Mouse (Mus musculus): ENCODE results near the gene Sirt7. TPM values are rescaled to one million over a fixed set of nuclear protein-coding genes. Genes with fewer than 3 reads are reported as not detected.

Gene Sirt7
- polyA plus RNA-seq, 1 experiment from 2014 or later = 27.3 TPM

- peaks cover 79% of the 10 kb centered on the region for H3K27me3 ChIP-seq (ENCODE audit: control insufficient read depth, insufficient read depth, low read depth, low read length)
- no peaks in the 10 kb centered on the region for H3K9me3 ChIP-seq (replicated peaks; ENCODE audit: control insufficient read depth, low read length)
- H3K4me2 ChIP-seq (ENCODE audit: low read depth, low read length) = peak overlapping the region; percentile 46
- H3K4me1 ChIP-seq (ENCODE audit: control insufficient read depth, low read depth, low read length) = peaks cover 13% of the 10 kb centered on the region
- under 1% methylated on average over 74 of the region's 95 CpGs for WGBS (ENCODE audit: insufficient replicate concordance)
- H3K36me3 ChIP-seq (ENCODE audit: control insufficient read depth, insufficient read depth) = no peaks in the 10 kb centered on the region
- ATAC-seq (ENCODE audit: low read depth) = peak; percentile 28
- peak overlapping the region; percentile 27 for H3K4me3 ChIP-seq (ENCODE audit: low read depth, low read length)
- H3K9ac ChIP-seq (ENCODE audit: low read depth, low read length) = no peak overlapping the region
- H3K27ac ChIP-seq (ENCODE audit: low read length) = no peak overlapping the region
These were observed 35.4 kb upstream of the Sirt7 start for GRCm38 (mm10) chr11:120660301-120661075.

GRCm38 (mm10) chr11:120659509-120660300 lies 34.7 kb upstream of the Sirt7 start:
- no peak overlapping the region for H3K27ac ChIP-seq (ENCODE audit: low read length)
- no peaks in the 10 kb centered on the region for H3K36me3 ChIP-seq (ENCODE audit: control insufficient read depth, insufficient read depth)
- H3K27me3 ChIP-seq (ENCODE audit: control insufficient read depth, insufficient read depth, low read depth, low read length) = peaks cover 72% of the 10 kb centered on the region
- H3K9ac ChIP-seq (ENCODE audit: low read depth, low read length) = no peak overlapping the region
- H3K4me1 ChIP-seq (ENCODE audit: control insufficient read depth, low read depth, low read length) = peaks cover 13% of the 10 kb centered on the region
- ATAC-seq (ENCODE audit: low read depth) = no peak
- H3K4me2 ChIP-seq (ENCODE audit: low read depth, low read length) = peak overlapping the region; percentile 46; the same call in 1 of the 2 replicates
- H3K4me3 ChIP-seq (ENCODE audit: low read depth, low read length) = peak overlapping the region; percentile 27
- no peaks in the 10 kb centered on the region for H3K9me3 ChIP-seq (replicated peaks; ENCODE audit: control insufficient read depth, low read length)
- WGBS (ENCODE audit: insufficient replicate concordance) = 6% methylated on average over 49 of the region's 50 CpGs

- H3K9ac ChIP-seq (ENCODE audit: low read depth, low read length) = no peak overlapping the region
- 4% methylated on average over 24 of the region's 24 CpGs for WGBS (ENCODE audit: insufficient replicate concordance)
- no peak overlapping the region for H3K4me3 ChIP-seq (ENCODE audit: low read depth, low read length)
- no peak overlapping the region for H3K4me2 ChIP-seq (ENCODE audit: low read depth, low read length)
- no peak overlapping the region for H3K27ac ChIP-seq (ENCODE audit: low read length)
- H3K9me3 ChIP-seq (replicated peaks; ENCODE audit: control insufficient read depth, low read length) = no peaks in the 10 kb centered on the region
- ATAC-seq (ENCODE audit: low read depth) = no peak
- peaks cover 72% of the 10 kb centered on the region for H3K27me3 ChIP-seq (ENCODE audit: control insufficient read depth, insufficient read depth, low read depth, low read length)
- H3K36me3 ChIP-seq (ENCODE audit: control insufficient read depth, insufficient read depth) = no peaks in the 10 kb centered on the region
- H3K4me1 ChIP-seq (ENCODE audit: control insufficient read depth, low read depth, low read length) = peaks cover 13% of the 10 kb centered on the region
These were observed 33.9 kb upstream of the Sirt7 start for GRCm38 (mm10) chr11:120658876-120659410.

GRCm38 (mm10) chr11:120657301-120657700 lies 32.3 kb upstream of the Sirt7 start:
- Histone ChIP-seq H3K4me3 (ENCODE audit: low read depth, low read length) (no peak overlapping the region), H3K4me1 (ENCODE audit: control insufficient read depth, low read depth, low read length) (peaks cover 13% of the 10 kb centered on the region), H3K9ac (ENCODE audit: low read depth, low read length) (no peak overlapping the region), H3K9me3 (replicated peaks; ENCODE audit: control insufficient read depth, low read length) (no peaks in the 10 kb centered on the region), H3K27me3 (ENCODE audit: control insufficient read depth, insufficient read depth, low read depth, low read length) (peaks cover 56% of the 10 kb centered on the region), H3K4me2 (ENCODE audit: low read depth, low read length) (no peak overlapping the region), H3K36me3 (ENCODE audit: control insufficient read depth, insufficient read depth) (no peaks in the 10 kb centered on the region), H3K27ac (ENCODE audit: low read length) (no peak overlapping the region)
- WGBS (ENCODE audit: insufficient replicate concordance) = 71% methylated on average over 4 of the region's 4 CpGs
- no peak for ATAC-seq (ENCODE audit: low read depth)

- WGBS (ENCODE audit: insufficient replicate concordance) = 43% methylated on average over 3 of the region's 3 CpGs
- Histone ChIP-seq H3K4me1 (ENCODE audit: control insufficient read depth, low read depth, low read length) (peaks cover under 1% of the 10 kb centered on the region; the same call in 1 of the 2 replicates), H3K36me3 (ENCODE audit: control insufficient read depth, insufficient read depth) (no peaks in the 10 kb centered on the region), H3K27me3 (ENCODE audit: control insufficient read depth, insufficient read depth, low read depth, low read length) (peaks cover 30% of the 10 kb centered on the region), H3K27ac (ENCODE audit: low read length) (no peak overlapping the region), H3K9ac (ENCODE audit: low read depth, low read length) (no peak overlapping the region), H3K4me2 (ENCODE audit: low read depth, low read length) (no peak overlapping the region), H3K9me3 (replicated peaks; ENCODE audit: control insufficient read depth, low read length) (no peaks in the 10 kb centered on the region), H3K4me3 (ENCODE audit: low read depth, low read length) (no peak overlapping the region)
- no peak for ATAC-seq (ENCODE audit: low read depth)
These were observed 29.7 kb upstream of the Sirt7 start for GRCm38 (mm10) chr11:120654741-120655140.

- no peak overlapping the region for H3K4me2 ChIP-seq (ENCODE audit: low read depth, low read length)
- no peaks in the 10 kb centered on the region for H3K9me3 ChIP-seq (replicated peaks; ENCODE audit: control insufficient read depth, low read length)
- H3K4me3 ChIP-seq (ENCODE audit: low read depth, low read length) = no peak overlapping the region
- WGBS (ENCODE audit: insufficient replicate concordance) = 61% methylated on average over 3 of the region's 3 CpGs
- H3K9ac ChIP-seq (ENCODE audit: low read depth, low read length) = no peak overlapping the region
- no peak overlapping the region for H3K27ac ChIP-seq (ENCODE audit: low read length)
- H3K36me3 ChIP-seq (ENCODE audit: control insufficient read depth, insufficient read depth) = no peaks in the 10 kb centered on the region
- H3K4me1 ChIP-seq (ENCODE audit: control insufficient read depth, low read depth, low read length) = peaks cover 5% of the 10 kb centered on the region
- ATAC-seq (ENCODE audit: low read depth) = no peak
- H3K27me3 ChIP-seq (ENCODE audit: control insufficient read depth, insufficient read depth, low read depth, low read length) = peaks cover 11% of the 10 kb centered on the region
These were observed 26.8 kb upstream of the Sirt7 start for GRCm38 (mm10) chr11:120651872-120652271.

GRCm38 (mm10) chr11:120648001-120648476 lies 23.0 kb upstream of the Sirt7 start, which contains the start of gene Myadml2:
Gene Myadml2, minus strand, starts transcription at chr11:120648158.
- H3K4me1 ChIP-seq (ENCODE audit: control insufficient read depth, low read depth, low read length) = peaks cover 12% of the 10 kb centered on the region
- H3K4me3 ChIP-seq (ENCODE audit: low read depth, low read length) = peak within 1 kb of the TSS; percentile 32
- no peak within 1 kb of the TSS for H3K27ac ChIP-seq (ENCODE audit: low read length)
- no peaks in the 10 kb centered on the region for H3K9me3 ChIP-seq (replicated peaks; ENCODE audit: control insufficient read depth, low read length)
- H3K4me2 ChIP-seq (ENCODE audit: low read depth, low read length) = peak within 1 kb of the TSS; percentile 45
- 0 out of 2 replicates have a peak within 1 kb of the TSS, but pooled peaks have one; percentile 25 for H3K9ac ChIP-seq (ENCODE audit: low read depth, low read length)
- H3K27me3 ChIP-seq (ENCODE audit: control insufficient read depth, insufficient read depth, low read depth, low read length) = peaks cover 5% of the 10 kb centered on the region
- 7% methylated on average over 13 of the region's 13 CpGs for WGBS (ENCODE audit: insufficient replicate concordance)
- H3K36me3 ChIP-seq (ENCODE audit: control insufficient read depth, insufficient read depth) = no peaks in the 10 kb centered on the region
- ATAC-seq (ENCODE audit: low read depth) = no peak

- Histone ChIP-seq H3K27me3 (ENCODE audit: control insufficient read depth, insufficient read depth, low read depth, low read length) (peaks cover 10% of the 10 kb centered on the region), H3K4me3 (ENCODE audit: low read depth, low read length) (no peak overlapping the region), H3K4me1 (ENCODE audit: control insufficient read depth, low read depth, low read length) (peaks cover 18% of the 10 kb centered on the region), H3K9me3 (replicated peaks; ENCODE audit: control insufficient read depth, low read length) (no peaks in the 10 kb centered on the region), H3K4me2 (ENCODE audit: low read depth, low read length) (peak overlapping the region; percentile 45; the same call in 1 of the 2 replicates), H3K27ac (ENCODE audit: low read length) (no peak overlapping the region), H3K9ac (ENCODE audit: low read depth, low read length) (no peak overlapping the region), H3K36me3 (ENCODE audit: control insufficient read depth, insufficient read depth) (no peaks in the 10 kb centered on the region)
- no peak for ATAC-seq (ENCODE audit: low read depth)
- WGBS (ENCODE audit: insufficient replicate concordance) = 74% methylated on average over 35 of the region's 35 CpGs
These were observed 22.2 kb upstream of the Sirt7 start for GRCm38 (mm10) chr11:120647047-120647830.

Measured in liver, embryonic 16.5 days (tissue).